Mouse (Mus musculus) adrenal gland, adult (tissue): ENCODE data around the gene Tefm.
"Not testable (repeated sequence)": the region's sequence is repeated elsewhere in the genome, so short reads cannot be mapped to it uniquely, and the experiment has no call there.

Experiments used
- DNase-seq, 2 experiments: peaks; one replicate each; pipeline ENCODE4 v3.0.0; 2022 to 2023; ENCODE audit warnings: low spot score in 1 of 2; ENCODE audit not compliant: inconsistent age in 2 of 2

The Tefm gene

DNA sequence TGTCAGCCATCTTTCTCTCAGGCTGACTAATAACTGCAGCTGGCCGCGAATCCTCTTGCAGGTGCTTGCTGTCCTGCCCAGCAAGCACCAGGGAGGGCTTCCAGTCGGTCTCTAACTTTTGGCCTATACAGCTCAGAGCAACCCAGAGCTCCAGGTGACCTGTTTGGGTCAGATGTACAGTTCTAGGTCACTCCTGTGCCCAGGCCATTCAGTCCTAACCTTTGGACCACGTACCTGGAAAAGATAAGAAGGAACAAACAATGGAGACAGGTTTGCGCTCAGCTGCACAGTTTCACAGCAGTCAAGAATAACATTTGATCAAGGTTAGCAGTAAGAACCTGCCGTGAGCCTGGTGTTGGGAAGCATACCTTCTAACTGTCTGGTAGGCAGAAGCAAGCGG, 17.0 kb upstream of the Tefm start:
- no peak for DNase-seq

DNA sequence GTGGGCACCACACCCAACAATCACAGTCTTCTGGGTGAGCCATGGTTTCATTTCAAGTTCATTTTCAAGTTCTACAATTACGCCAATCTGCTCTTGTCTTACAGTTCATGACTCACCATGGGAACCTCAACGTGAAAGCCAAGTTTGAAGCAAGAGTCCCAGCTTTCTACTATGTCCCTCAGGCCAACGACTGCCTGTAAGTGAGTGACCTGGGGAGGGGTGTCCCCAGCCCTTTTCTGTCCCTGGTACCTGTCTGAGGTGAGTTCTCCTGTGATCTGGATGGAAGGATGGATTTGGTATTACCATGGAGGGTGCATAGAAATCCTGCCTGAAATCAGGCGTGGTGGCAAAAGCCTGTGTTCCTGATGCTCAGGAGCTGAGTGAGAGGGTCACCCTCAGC, 14.9 kb upstream of the Tefm start:
- peak in 1 of 2 experiments; percentile 58 for DNase-seq

DNA sequence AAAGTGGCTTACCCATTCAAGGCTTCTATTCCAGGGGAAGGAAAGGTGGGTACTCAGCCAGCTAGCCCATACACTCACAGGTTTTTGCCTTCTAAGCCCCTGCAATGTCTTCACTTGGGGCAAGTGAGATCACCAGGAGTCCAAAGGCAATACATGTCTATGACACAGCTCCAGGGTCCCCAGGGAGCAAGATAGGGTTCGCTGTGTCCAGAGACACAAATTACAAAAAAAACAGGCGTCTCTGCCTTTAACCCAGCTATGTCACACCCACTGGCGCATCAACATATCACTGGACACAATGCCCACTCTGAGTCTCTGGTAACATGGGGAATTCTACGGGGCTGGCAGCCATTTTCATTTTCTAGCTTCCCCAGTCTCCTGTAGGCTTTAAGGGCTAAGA, 14.0 kb upstream of the Tefm start:
- no peak for DNase-seq

DNA sequence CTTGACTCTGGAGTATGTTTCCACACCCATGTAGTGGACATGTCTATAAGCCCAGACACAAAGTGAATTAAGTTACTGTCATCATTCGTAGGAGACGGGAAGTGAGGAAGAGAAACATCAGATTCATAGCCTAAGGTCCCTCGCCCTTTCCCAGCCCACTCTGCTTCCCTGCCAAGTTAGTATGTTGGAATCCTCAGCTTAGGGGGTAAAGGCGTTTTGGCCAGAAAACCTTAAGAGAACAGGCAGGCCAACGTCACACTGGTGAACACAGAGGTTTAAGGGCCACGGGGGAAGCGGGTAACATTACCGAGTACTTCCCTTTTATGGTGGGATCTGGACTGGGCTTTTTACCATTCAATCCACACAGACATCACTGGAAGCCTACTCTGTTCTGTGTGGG, 13.6 kb upstream of the Tefm start:
- no peak for DNase-seq

DNA sequence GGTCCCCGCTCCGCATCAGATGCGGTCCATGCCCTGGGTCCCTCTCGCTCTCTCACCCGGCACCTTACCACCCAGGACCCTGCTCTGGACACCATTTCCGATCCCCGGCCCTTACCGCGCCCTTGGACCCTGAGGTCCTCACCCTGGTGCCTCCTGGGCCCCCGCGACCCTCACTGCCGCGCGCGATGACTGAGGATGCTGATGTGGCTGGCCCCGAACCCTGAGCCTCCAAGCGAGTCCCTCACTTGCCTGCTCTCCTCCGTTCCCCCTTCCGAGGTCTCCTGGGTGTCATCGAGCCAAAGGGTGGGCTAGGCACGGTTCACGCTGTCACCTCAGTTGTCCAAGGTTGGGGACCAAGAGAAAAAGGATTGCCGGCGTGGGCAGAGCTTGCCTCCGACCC, 12.5 kb upstream of the Tefm start:
- DNase-seq, result no peak

DNA sequence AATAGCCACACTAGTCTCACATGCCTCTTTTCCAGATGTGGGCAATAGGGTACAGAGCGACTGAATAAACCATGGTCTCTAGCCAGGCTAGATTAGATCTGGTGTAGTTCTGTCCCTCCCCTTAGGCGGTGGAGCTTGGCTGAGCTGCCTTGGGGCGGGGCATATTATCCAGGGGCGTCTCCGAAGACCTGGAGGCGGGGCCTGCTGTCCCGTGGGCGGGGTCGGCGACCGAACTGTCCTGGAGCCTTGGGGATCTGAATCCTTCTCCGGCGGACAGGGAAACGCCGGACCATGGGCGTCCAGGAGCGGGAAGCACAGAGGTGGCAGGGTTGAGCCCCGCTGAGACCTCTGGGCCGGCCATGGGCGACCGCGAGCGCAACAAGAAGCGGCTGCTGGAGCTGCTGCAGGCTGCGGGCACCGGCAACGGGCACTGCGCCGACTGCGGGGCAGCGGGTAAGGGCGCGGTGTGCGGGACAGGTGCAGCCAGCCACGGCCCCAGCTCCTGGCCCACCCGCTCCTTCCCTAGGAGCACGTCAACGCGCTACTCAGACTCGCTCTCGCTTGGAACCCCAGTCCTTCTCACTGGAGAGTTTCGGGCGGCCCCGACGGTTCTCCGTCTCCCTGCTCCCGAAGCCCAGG, 12.0 kb upstream of the Tefm start, which contains the start of gene Adap2:
Adap2 (plus strand) TSS at position 249 of the 639 bp plus-strand sequence.
- DNase-seq, result peak; percentile 95 to 98

DNA sequence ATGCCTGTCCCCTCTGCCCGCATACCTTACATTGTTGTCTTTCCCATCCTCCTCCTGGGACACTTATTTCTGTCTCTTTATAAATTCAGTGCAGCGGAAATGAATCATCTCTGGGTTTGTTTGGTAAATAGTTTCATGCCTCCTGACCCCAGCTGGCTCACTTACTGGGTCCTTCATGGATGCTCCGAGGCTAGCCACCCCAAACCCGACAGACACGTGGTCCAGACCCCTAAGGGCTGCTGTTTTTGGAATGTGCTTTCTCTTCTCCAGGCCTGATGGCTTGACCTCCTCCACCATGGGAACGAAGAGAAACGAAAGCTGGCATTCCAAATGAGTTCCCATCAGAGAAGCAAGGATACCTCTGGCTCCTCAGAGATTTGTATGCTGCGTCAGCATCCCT, 10.4 kb upstream of the Tefm start:
- DNase-seq, result no peak

DNA sequence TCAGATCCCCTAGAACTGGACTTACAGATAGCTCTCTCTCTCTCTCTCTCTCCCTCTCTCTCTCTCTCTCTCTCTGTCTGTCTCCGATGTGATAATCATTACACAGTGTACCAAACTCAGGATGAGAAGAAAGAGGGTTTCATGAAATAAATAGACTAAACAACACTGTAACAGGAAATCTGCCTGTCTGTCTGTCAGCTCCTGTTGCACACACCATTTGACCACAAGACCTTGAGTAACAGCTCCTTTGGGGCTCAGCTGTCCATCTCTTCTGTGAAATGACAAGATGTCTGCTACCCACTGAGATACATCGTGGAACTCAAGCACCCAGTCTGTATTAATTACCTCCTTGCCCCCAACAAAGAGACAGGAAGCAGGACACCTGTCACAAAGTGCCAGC, 9.6 kb upstream of the Tefm start:
- DNase-seq, result no peak

DNA sequence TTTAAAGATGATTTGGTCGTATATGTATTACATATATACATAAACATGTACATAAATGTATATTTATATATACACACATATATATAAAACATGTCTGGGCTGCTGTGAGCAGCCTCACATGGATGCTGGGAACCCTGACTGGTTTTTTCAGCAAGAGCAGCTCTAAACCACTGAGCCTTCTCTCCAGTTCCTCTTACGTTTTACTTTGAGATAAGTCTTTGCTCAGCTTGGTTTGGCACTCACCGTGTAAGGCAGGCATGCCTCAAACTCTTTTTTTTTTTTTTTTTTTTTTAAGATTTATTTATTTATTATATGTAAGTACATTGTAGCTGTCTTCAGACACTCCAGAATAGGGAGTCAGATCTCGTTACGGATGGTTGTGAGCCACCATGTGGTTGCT, 8.6 kb upstream of the Tefm start:
- no peak for DNase-seq

DNA sequence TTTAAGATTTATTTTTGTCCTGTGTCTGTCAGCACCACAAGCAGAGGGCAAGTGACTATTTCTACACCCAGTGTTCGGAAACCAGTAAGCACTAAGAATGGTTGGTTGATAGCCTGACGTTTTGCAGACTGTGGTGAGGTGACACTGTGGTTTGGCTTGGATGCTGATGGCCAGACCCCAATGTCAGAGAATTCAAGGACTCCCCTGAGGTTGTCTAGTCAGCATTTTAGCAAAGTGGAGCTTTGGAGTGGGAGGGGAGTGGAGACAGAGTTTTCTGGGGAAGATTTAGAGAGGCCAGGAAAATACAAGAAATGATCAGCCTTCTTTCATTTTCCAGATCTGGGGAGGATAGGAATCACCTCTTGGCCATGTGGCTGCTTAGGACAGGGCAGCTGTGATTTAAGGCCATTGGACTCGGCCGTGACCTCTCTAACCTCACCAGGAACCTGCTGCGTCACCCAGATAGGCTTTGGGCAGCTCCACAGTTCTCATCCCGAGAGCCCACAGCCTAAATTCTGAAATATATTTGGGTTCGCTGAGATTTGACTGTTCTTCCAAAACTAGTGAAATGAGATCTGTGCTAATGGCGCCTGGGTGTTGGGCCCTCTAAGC, 7.5 kb upstream of the Tefm start:
- peak; percentile 38 to 67 for DNase-seq

DNA sequence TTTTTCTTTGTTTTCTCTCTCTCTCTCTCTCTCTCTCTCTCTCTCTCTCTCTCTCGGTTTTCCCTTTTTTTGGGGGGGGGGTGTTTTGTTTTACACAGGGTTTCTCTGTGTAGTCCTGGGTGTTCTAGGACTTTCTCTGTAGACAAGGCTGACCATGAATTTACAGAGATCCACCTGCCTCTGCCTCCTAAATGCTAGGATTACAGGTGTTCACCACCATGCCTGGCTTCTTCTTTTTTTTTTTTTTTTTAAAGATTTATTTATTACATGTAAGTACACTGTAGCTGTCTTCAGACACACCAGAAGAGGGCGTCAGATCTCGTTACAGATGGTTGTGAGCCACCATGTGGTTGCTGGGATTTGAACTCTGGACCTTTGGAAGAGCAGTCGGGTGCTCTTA, 7.0 kb upstream of the Tefm start:
- not testable (repeated sequence) for DNase-seq

DNA sequence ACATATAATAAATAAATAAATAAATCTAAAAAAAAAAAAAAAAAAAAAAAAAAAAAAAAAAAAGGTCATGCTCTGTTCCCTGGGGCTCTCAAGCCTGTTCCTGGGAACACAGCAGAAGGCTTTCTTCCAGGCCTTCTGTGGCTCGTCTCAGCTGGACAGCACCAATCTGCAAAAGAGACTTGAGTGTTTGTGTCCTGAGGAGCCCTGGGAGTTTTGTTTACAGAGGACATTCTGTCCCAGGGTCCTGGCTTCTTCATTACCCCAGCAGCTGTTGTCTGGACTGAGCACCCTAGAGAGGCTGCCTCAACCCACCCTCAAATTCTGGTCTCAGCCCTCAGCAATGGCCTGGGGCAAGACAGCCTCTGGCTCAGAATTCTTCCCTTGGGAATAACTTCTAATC, 6.3 kb upstream of the Tefm start:
- no peak for DNase-seq

DNA sequence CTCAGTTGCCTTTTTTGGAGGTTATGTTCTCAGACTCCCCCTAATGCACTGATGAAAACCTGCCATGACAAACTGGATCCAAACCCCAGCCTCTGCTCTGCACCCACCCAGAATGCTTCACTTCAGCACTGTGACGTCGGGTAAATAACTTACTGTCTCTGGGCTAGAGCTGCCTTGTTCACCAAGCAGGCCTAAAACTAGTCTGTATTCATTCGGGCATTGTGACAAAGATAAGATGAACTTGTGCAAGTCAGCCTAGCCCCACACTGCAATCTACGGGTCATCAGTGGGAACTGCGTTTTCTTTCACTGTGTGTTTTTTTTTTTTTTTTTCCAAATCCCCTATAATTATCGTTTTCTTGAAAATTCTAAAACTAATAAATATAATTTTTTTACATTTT, 5.8 kb upstream of the Tefm start:
- DNase-seq, result no peak

DNA sequence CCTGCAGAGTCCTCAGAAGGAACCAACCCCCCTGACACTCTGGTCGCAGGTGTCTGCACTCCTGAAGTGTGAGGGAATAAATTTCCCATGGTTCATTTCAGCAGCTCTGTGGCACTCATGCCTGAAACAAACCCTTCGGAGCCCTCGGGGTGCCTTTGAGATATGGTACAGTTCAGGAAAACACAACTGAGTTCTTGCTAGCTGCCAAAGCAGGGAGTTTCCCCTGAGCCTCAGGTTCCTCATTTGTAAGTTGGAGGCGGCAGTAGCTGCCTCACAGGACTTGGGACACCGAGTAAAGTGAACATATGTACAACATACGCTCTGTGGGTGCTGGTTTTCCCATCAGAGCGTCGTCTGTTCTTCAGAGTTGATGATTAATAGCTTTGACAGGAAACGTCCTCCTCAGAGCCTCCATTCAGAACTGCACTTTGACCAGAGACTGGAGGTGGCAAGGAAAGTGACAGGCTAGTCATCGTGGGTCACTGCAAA, 3.9 kb upstream of the Tefm start:
- DNase-seq, result no peak

DNA sequence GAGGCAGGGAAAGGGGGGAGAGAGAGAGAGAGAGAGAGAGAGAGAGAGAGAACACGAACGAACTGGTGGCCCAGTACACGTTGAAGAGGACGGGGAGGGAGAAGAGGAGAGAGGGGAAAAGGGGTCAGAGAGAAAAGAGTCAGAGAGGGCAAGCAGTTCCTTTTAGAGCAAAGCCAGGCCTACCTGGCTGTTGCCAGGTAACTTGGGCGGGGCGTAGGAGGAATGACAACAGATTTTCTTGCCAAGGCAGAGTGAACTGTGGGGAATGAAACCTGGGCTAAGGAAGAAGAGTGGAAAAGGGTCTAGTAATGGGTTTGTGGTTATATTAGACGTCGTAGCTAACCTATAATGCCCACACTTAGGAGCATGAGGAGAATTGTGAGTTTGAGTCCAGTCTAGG, 897 bp upstream of the Tefm start:
- no peak for DNase-seq

DNA sequence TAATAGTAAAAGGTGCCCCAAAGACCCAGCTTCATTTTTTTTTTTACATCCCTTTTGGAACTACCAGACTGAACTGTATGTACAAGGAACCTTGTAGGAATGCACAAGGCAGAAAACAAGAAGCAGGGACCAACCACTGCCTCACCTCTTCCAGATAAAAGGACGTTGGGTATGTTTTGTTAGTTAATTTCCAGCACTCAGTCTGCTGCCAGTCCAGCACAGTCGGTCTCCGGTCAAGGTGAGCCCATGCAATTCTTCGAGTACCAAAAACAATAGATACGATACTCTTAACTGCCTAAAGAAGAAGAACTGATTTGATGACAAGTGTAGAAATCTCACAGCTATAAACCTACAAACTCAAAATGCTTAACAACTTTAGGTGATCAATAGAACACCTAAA, 4.2 kb downstream of the Tefm start:
- DNase-seq, result no peak

DNA sequence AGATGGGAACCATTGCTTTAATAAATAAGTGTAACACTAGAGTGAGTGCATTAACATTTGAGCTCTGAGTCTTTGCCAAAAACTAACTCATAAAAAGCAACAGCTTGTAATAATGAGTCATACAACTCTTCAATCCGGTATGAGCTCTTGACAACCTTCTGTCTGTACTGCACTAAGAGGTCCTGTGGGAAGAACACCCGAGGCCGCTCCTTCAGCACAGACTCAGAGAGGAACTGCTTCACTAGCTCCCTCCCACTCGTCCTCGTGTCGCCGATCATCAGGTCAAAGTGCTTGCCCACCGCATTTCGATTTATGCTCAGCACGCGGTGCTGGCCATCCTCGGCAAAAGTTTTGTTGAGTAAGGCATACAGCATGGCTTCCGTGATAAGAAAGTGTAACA, 5.2 kb downstream of the Tefm start:
- DNase-seq, result peak; percentile 56 to 64

DNA sequence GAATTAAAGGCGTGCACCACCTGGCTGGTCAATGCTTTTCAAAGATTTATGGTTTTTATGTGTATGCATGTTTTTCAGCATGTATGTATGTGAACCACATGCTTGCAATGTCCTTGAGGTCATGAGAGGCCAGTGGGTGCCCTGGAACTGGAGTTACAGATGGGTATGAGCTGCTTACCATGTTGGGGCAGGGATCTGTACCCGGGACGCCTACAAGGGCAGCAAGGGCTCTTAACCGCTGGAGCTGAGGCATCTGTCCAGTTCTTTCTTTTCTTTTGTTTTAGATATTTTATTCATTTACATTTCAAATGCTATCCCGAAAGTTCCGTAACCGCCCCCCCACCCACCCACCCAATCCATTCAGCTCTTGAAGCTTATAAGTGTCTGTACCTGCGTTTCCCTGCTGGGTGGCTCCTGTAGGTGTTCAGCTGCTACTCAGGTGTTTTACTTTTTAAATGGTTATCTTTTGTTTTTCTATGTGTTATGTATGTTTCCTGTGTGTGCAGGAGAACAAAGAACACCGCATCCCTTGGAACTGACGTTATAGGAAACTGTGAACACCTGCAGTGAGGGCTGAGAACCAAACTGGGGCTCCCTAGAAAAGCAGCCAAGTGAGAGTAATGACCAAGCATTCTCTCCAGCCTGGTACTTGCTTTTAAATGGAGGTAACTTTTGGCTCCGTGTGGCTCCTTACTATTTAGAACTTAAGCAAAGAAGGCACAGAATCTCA, 5.9 kb downstream of the Tefm start:
- DNase-seq, result no peak

DNA sequence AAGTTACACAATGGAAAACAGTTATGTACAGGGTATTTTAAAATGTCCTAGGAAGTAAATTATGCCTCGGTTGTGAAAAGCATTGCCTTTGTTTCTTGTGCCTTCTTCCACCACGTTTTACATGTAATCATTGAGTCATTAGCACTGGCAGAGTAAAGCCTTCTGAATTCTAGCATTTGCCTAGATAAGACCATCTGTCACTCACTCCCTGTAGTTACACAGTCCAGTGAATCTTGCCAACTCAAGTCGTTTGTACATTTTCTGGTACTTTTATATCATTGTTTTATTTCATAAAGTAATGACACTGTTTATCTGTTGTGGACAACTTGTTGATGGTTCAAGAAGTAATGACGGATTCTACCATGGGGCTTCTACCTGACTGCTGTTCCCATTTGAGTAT, 7.2 kb downstream of the Tefm start:
- no peak for DNase-seq

DNA sequence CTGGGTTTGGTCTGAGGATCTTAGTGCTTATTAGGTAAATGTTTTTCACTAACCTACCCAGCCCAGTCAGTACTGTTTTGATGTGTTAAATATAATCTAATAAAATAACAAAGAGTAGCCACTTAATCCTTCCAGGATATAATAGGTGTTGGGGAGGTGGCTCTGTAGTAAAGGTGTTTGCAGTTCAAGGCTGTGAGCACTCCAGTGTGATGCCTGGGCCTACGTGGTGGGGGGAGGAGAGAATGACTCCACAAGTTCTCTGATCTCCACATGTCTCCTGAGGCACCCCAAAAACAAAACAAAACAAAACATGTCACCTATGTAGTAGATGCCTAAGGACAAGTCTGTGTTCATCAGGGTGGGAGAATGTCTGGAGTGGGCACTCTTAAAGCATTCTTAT, 9.9 kb downstream of the Tefm start:
- no peak for DNase-seq

DNA sequence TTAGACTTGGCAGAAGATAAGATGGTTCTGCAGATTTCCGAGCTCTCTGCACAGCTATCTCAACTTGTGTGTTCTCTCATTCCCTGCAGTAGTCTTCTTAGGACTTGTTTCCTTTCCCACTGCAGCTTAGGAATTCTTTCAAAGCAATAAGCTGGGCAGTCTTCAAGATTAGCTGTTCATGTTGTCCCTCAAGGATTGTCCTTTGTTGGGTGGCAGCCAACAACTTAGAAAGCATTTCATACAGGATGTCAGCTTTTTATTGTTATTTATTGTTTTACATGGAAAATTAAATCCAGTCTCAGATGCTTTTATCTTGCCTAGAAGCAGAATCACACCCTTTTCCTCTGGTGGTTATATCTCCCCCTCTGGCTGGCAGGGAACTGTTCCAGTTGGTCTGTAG, 25.6 kb downstream of the Tefm start:
- DNase-seq, result peak in 1 of 2 experiments; percentile 50

DNA sequence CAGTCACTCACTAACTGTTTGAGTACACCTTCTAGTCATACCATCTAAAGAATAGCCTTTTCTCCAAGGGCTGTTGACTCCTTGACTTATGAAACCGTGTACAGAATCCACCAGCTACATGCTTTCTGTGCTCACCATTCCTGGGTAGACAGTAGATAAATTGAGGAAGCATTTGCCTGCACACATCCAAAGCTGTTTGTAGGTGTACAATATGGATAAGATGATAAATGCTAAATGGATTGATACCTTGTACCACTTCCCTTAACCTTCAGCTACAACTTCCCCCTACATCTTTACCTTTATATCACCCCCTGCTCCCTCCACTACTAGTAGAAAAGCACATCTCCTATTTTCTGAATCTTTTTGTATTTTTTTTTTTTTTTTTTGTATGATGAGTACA, 37.6 kb downstream of the Tefm start:
- DNase-seq, result no peak
